Mouse (Mus musculus) embryonic facial prominence, embryonic 13.5 days (tissue): ENCODE results near the gene Trpm5. TPM values are rescaled to one million over a fixed set of nuclear protein-coding genes. Genes with fewer than 3 reads are reported as not detected.

Experiments used
- polyA plus RNA-seq: library from polyadenylated mRNA; unstranded; fragments of >200 nt; fragmentation: Nextera tagmentation; extraction: Ambion mirVana; gene quantifications from 2 replicates; pipeline ENCODE4 v1.2.1, GENCODE M21; 2015

Gene Trpm5
- polyA plus RNA-seq, 1 experiment from 2014 or later: 7.7 TPM

Other genes with a start within 250 kb of the Trpm5 start
- gene Th, start 163.5 kb downstream of the Trpm5 start, polyA plus RNA-seq: 0.32 and 0.78 TPM in 2 replicates
- gene Ascl2, start 125.4 kb downstream of the Trpm5 start, polyA plus RNA-seq: 0.41 and 1.3 TPM in 2 replicates
- 2.6 and 2.8 TPM in 2 replicates for gene Tspan32, start 89.6 kb downstream of the Trpm5 start, polyA plus RNA-seq
- 407 and 457 TPM in 2 replicates for gene Cd81, start 41.9 kb downstream of the Trpm5 start, polyA plus RNA-seq
- gene Tssc4, start 25.4 kb downstream of the Trpm5 start, polyA plus RNA-seq: 98.8 and 105 TPM in 2 replicates
- gene Kcnq1, start 11.7 kb upstream of the Trpm5 start, polyA plus RNA-seq: 0.69 and 0.84 TPM in 2 replicates